Comparison of ENCODE assay signal across 12 mouse cellular contexts in genomic region chr8:95387936-95388335, GRCm38 (mm10).
"Had no signal": no experiment of that assay in that cellular context is flagged by ENCODE, and none has a peak within 500 bp of the region (broad histone marks: within the 10 kb centered on the region; RNA-seq: fewer than 3 reads in every experiment).

No protein-coding gene starts in this region.

- DNase-seq: retina, postnatal 1 day; right cerebral cortex, adult 18-20 months; right cerebral cortex, postnatal 14 days; right cerebral cortex, postnatal 25 days; right cerebral cortex, postnatal 4 days; spleen, adult 18-20 months; thymus, adult 18-20 months; thymus, adult 2 months; thymus, postnatal 14 days; thymus, postnatal 25 days; thymus, postnatal 36 days; thymus, postnatal 4 days had no signal
